Mouse (Mus musculus) heart, adult 2 months (tissue): ENCODE measurements at regions not wholly inside any gene's neighbourhood (a gene's known extent, or its start where the extent isn't known, plus 50 kb on each side); places are given as distances from the start of the nearest gene placed in this dataset.

Experiments
- DNase-seq, 2 experiments: peaks; one replicate each; pipeline ENCODE4 v3.0.0; 2021
- H3K27ac ChIP-seq: fragments of 200-600 bp; 2 replicates; pipeline ENCODE4 v1.8.1; 2022
- H3K27me3 ChIP-seq: fragments of 200-500 bp; 2 replicates; pipeline ENCODE4 v1.6.1; 2012; ENCODE audit warnings: mild to moderate bottlenecking, low read length, inconsistent platforms, mixed read lengths; ENCODE audit not compliant: control insufficient read depth, insufficient read depth
- H3K36me3 ChIP-seq: fragments of 200-500 bp; 2 replicates; pipeline ENCODE4 v1.6.1; 2012; ENCODE audit warnings: low read length, inconsistent platforms; ENCODE audit not compliant: control insufficient read depth, insufficient read depth
- H3K4me1 ChIP-seq: fragments of 200-500 bp; 2 replicates; pipeline ENCODE4 v1.6.1; 2011; ENCODE audit warnings: low read length; ENCODE audit not compliant: control insufficient read depth, insufficient read depth
- H3K4me3 ChIP-seq: fragments of 200-600 bp; 2 replicates; pipeline ENCODE4 v1.8.1; 2022
- H3K79me2 ChIP-seq: fragments of 200-500 bp; replicated peaks from 2 replicates; pipeline ENCODE4 v1.6.1; 2012; ENCODE audit warnings: mild to moderate bottlenecking, inconsistent platforms, low read length, moderate library complexity, mixed read lengths; ENCODE audit not compliant: control insufficient read depth, insufficient read depth
- H3K9ac ChIP-seq: fragments of 200-500 bp; 2 replicates; pipeline ENCODE4 v1.6.1; 2012; ENCODE audit warnings: low read depth, mild to moderate bottlenecking, control low read depth, inconsistent platforms, low read length, mixed read lengths
- CTCF ChIP-seq: fragments of 200-600 bp; IDR thresholded peaks from 2 replicates; pipeline ENCODE4 v1.8.1; 2022; ENCODE audit warnings: antibody characterized with exemption, mild to moderate bottlenecking, moderate library complexity
- EP300 ChIP-seq: fragments of 200-500 bp; IDR thresholded peaks from 2 replicates; pipeline ENCODE4 v1.6.1; 2011; ENCODE audit warnings: low read depth, low read length, control low read depth; ENCODE audit not compliant: insufficient read depth
- POLR2A ChIP-seq: fragments of 200-500 bp; IDR thresholded peaks from 2 replicates; pipeline ENCODE4 v1.6.1; 2011; ENCODE audit warnings: mild to moderate bottlenecking, low read depth, low read length, control low read depth; ENCODE audit not compliant: insufficient read depth
- WGBS: fragments of 180-500 bp; shearing (Covaris S2); methylation state at CpG from one replicate; pipeline ENCODE4 v1.1.7; 2018; 5-methylcytosine and 5-hydroxymethylcytosine counted together
- intact Hi-C: fragments of 180-260 bp; cut with DNase I; formaldehyde crosslinking; loops from one replicate; pipeline ENCODE4 v1.15.1; 2025

GRCm38 (mm10) chr1:12409738-12410523, 996.0 kb downstream of the A830018L16Rik start:
- Histone ChIP-seq H3K27me3 (no peaks in the 10 kb centered on the region), H3K4me3 (no peak overlapping the region), H3K4me1 (peaks cover 3% of the 10 kb centered on the region), H3K36me3 (peaks cover 3% of the 10 kb centered on the region; the same call in 1 of the 2 replicates), H3K79me2 (no peaks in the 10 kb centered on the region), H3K27ac (no peak overlapping the region), H3K9ac (no peak overlapping the region)
- intact Hi-C loops, result loop anchor here (5.0 to 10.0 kb wide), 2 partner anchors 305 to 427 kb away; no protein-coding TSS in a partner anchor
- WGBS, result 85% methylated on average over 6 of the region's 6 CpGs
- no peak for DNase-seq
- TF ChIP-seq EP300, result no peak

GRCm38 (mm10) chr1:12410524-12410886, 996.6 kb downstream of the A830018L16Rik start:
- Histone ChIP-seq H3K36me3 (peaks cover 3% of the 10 kb centered on the region; the same call in 1 of the 2 replicates), H3K27me3 (no peaks in the 10 kb centered on the region), H3K27ac (no peak overlapping the region), H3K9ac (no peak overlapping the region), H3K4me1 (peaks cover 2% of the 10 kb centered on the region), H3K4me3 (no peak overlapping the region), H3K79me2 (no peaks in the 10 kb centered on the region)
- intact Hi-C loops, result no loop called here
- TF ChIP-seq CTCF, result no peak
- no peak for TF ChIP-seq EP300
- TF ChIP-seq POLR2A, result no peak
- no peak for DNase-seq

GRCm38 (mm10) chr1:12424510-12424909, 1010.6 kb downstream of the A830018L16Rik start:
- H3K4me1 ChIP-seq, result no peaks in the 10 kb centered on the region
- DNase-seq, result no peak
- no peaks in the 10 kb centered on the region for H3K36me3 ChIP-seq
- TF ChIP-seq CTCF (no peak), EP300 (no peak), POLR2A (no peak)
- WGBS, result 43% methylated on average over 2 of the region's 2 CpGs
- H3K9ac ChIP-seq, result no peak overlapping the region
- H3K79me2 ChIP-seq, result no peaks in the 10 kb centered on the region
- no peaks in the 10 kb centered on the region for H3K27me3 ChIP-seq
- no peak overlapping the region for H3K27ac ChIP-seq
- intact Hi-C loops, result no loop called here
- no peak overlapping the region for H3K4me3 ChIP-seq

DNA sequence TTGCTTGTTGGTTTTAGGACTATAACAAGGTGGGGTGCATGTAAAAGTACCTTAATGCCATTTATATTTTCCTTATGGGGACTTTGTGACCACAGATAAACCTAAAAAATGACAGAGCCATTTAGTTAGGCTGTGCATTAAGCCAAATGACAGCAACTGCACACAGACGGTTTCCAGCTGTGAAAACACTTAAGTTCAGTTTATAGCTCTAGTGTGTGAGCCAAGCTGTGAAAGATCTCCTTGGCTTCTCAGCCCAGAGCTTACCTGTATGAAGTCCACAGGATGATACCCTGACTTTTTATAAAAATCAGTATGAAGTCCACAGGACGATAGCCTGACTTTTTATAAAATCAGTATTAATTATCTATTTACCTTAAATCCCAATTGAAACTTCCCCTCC, 1024.0 kb downstream of the A830018L16Rik start:
- WGBS, result 61% methylated on average over 2 of the region's 2 CpGs
- Histone ChIP-seq H3K79me2 (no peaks in the 10 kb centered on the region), H3K4me1 (no peaks in the 10 kb centered on the region), H3K27ac (no peak overlapping the region), H3K27me3 (no peaks in the 10 kb centered on the region), H3K9ac (no peak overlapping the region), H3K4me3 (no peak overlapping the region), H3K36me3 (no peaks in the 10 kb centered on the region)
- intact Hi-C loops, result no loop called here
- TF ChIP-seq POLR2A (no peak), CTCF (no peak), EP300 (no peak)
- DNase-seq, result no peak

DNA sequence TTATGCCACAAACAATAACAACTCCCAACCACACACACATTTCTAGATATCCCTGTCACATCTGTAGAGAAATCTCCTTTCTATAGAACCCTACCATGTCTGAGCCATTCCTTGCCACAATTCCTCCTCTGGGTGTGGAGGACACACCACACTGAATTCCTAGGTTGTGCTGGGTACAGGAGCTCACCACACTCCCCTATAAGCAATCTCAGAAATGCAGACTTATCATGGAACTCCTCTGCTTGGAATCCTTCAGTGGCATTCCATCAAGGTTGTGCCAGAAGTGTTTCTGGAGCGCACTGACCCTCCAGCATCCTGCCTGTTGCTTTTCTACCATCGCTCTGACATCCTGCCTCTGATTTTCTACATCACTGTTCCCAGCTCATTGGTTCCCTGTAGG, 1052.3 kb downstream of the A830018L16Rik start:
- WGBS, result 66% methylated on average over 2 of the region's 2 CpGs

GRCm38 (mm10) chr1:12478983-12479763, 1065.3 kb downstream of the A830018L16Rik start:
- intact Hi-C loops, result no loop called here
- no peak for TF ChIP-seq POLR2A
- TF ChIP-seq CTCF, result no peak
- TF ChIP-seq EP300, result no peak
- no peak for DNase-seq
- Histone ChIP-seq H3K27ac (no peak overlapping the region), H3K79me2 (no peaks in the 10 kb centered on the region), H3K4me3 (no peak overlapping the region), H3K36me3 (no peaks in the 10 kb centered on the region), H3K9ac (no peak overlapping the region), H3K4me1 (peaks cover 1% of the 10 kb centered on the region; the same call in 1 of the 2 replicates), H3K27me3 (no peaks in the 10 kb centered on the region)
- 45% methylated on average over 5 of the region's 5 CpGs for WGBS

More for the DNA sequence above, 1052.3 kb downstream of the A830018L16Rik start:
- Histone ChIP-seq H3K27ac (no peak overlapping the region), H3K36me3 (no peaks in the 10 kb centered on the region), H3K27me3 (no peaks in the 10 kb centered on the region), H3K4me3 (no peak overlapping the region), H3K79me2 (no peaks in the 10 kb centered on the region), H3K4me1 (no peaks in the 10 kb centered on the region), H3K9ac (no peak overlapping the region)
- TF ChIP-seq EP300 (no peak), POLR2A (no peak), CTCF (no peak)
- intact Hi-C loops, result no loop called here
- DNase-seq, result no peak
